Comparison of ENCODE assay signal across 23 mouse cellular contexts in the genomic region with DNA sequence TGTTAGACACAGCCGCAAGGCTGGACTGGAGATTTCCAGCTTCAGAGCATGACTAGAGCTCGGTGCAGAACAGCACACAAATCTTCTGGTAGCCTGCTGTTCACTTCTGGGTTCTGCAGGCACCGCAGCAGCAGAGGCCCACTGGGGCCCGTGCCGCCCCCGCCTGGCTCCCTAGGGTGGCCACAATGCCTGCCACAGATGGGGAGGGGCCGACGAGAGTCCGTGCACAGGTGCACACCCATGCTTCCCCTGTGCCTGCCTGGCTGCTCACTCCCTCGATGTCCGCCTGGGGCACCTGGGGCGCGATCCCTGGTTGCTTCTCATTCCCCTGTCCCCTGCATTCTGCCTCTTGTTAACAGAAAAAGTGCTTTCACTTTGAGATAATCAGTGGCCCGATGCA.
DNase-seq lines count a peak whose midpoint lies in the region; ATAC-seq lines count a peak whose summit lies in the region.
"Had no signal": no experiment of that assay in that cellular context is flagged by ENCODE, and none has a peak within 500 bp of the region (broad histone marks: within the 10 kb centered on the region; RNA-seq: fewer than 3 reads in every experiment).

No protein-coding gene starts in this region.

- H3K9me3 ChIP-seq in megakaryocyte, embryonic 14.5 days = peaks cover 44% of the 10 kb centered on the region
- no peaks in the 10 kb centered on the region for H3K9me3 ChIP-seq in stomach, embryonic 15.5 days
- H3K9me3 ChIP-seq in kidney, embryonic 15.5 days (replicated peaks) = 0 out of 2 replicates have a peak, but pooled peaks cover 3% of the 10 kb centered on the region
- H3K9me3 ChIP-seq: embryonic facial prominence, embryonic 15.5 days had no signal

- H3K9ac ChIP-seq in stomach, embryonic 15.5 days = no peak overlapping the region
- H3K9ac ChIP-seq in kidney, embryonic 15.5 days = no peak overlapping the region
- H3K9ac ChIP-seq: embryonic facial prominence, embryonic 15.5 days; forebrain, embryonic 15.5 days; hindbrain, embryonic 12.5 days had no signal

- ATAC-seq in megakaryocyte, adult 5-6 weeks (ENCODE audit: poor library complexity, severe bottlenecking) = no peak
- ATAC-seq in stomach, embryonic 15.5 days (ENCODE audit: insufficient read depth, low FRiP score, low read depth) = 0 out of 2 replicates have a peak, but pooled peaks have one; percentile 39
- no peak for ATAC-seq in kidney, embryonic 15.5 days (replicated peaks; ENCODE audit: low FRiP score)
- ATAC-seq: forebrain, embryonic 15.5 days; hindbrain, embryonic 16.5 days; inflammation-experienced regulatory T-cells, adult 6 months had no signal

- peak; percentile 1 for DNase-seq in adrenal gland, adult 2 months
- DNase-seq in adrenal gland, adult 18-20 months (ENCODE audit: low spot score in 2 of 2) = no peak
- no peak for DNase-seq in natural killer cell, adult 2 months (ENCODE audit: low spot score in 2 of 2)
- DNase-seq: adrenal gland, adult 8-10 months; adrenal gland, postnatal 36 days; cerebellum, adult 11 months; cerebellum, adult 8-10 months; cerebellum, postnatal 14 days; embryo, embryonic 11 days; gastrocnemius, postnatal 10 days; heart, adult 2 months; heart, postnatal 4 days had no signal

- H3K27me3 ChIP-seq in megakaryocyte, embryonic 14.5 days (replicated peaks) = no peaks in the 10 kb centered on the region
- H3K27me3 ChIP-seq in stomach, embryonic 15.5 days (replicated peaks) = no peaks in the 10 kb centered on the region
- no peaks in the 10 kb centered on the region for H3K27me3 ChIP-seq in kidney, embryonic 15.5 days
- H3K27me3 ChIP-seq: embryonic facial prominence, embryonic 15.5 days; forebrain, embryonic 15.5 days; hindbrain, embryonic 12.5 days had no signal

- no peaks in the 10 kb centered on the region for H3K36me3 ChIP-seq in megakaryocyte, embryonic 14.5 days (replicated peaks; ENCODE audit: low read length)
- H3K36me3 ChIP-seq in stomach, embryonic 15.5 days = no peaks in the 10 kb centered on the region
- H3K36me3 ChIP-seq in kidney, embryonic 15.5 days = no peaks in the 10 kb centered on the region
- H3K36me3 ChIP-seq: embryonic facial prominence, embryonic 15.5 days; forebrain, embryonic 15.5 days; hindbrain, embryonic 12.5 days had no signal

- no peak overlapping the region for H3K4me2 ChIP-seq in stomach, embryonic 15.5 days
- H3K4me2 ChIP-seq in kidney, embryonic 15.5 days = no peak overlapping the region
- H3K4me2 ChIP-seq: embryonic facial prominence, embryonic 15.5 days; forebrain, embryonic 15.5 days; heart, embryonic 11.5 days; hindbrain, embryonic 12.5 days had no signal

- H3K4me3 ChIP-seq in megakaryocyte, embryonic 14.5 days (replicated peaks) = peak overlapping the region; percentile 84
- H3K4me3 ChIP-seq in stomach, embryonic 15.5 days (replicated peaks) = no peak overlapping the region
- no peak overlapping the region for H3K4me3 ChIP-seq in kidney, embryonic 15.5 days (replicated peaks)
- H3K4me3 ChIP-seq: embryonic facial prominence, embryonic 15.5 days; erythroblast, embryonic 14.5 days; forebrain, embryonic 15.5 days; heart, adult 2 months; hindbrain, embryonic 12.5 days had no signal

- H3K27ac ChIP-seq in stomach, embryonic 15.5 days = no peak overlapping the region
- H3K27ac ChIP-seq in kidney, embryonic 15.5 days = no peak overlapping the region
- H3K27ac ChIP-seq: embryonic facial prominence, embryonic 15.5 days; forebrain, embryonic 15.5 days; heart, adult 2 months; hindbrain, embryonic 12.5 days had no signal

- 80% methylated on average over 14 of the region's 14 CpGs for WGBS in stomach, embryonic 15.5 days
- WGBS in kidney, embryonic 15.5 days = 88% methylated on average over 14 of the region's 14 CpGs

- H3K4me1 ChIP-seq in megakaryocyte, embryonic 14.5 days = no peaks in the 10 kb centered on the region
- H3K4me1 ChIP-seq in stomach, embryonic 15.5 days = no peaks in the 10 kb centered on the region
- no peaks in the 10 kb centered on the region for H3K4me1 ChIP-seq in kidney, embryonic 15.5 days
- H3K4me1 ChIP-seq: embryonic facial prominence, embryonic 15.5 days; forebrain, embryonic 15.5 days; hindbrain, embryonic 12.5 days had no signal
